Mouse (Mus musculus) ES-Bruce4 (cell line): ENCODE results near the gene Gjc1.

ENCODE experiments used
- CTCF ChIP-seq: IDR thresholded peaks from one replicate; pipeline ENCODE4 v1.8.1; 2011; ENCODE audit warnings: low read depth, low read length
- EP300 ChIP-seq: IDR thresholded peaks from 2 replicates; pipeline ENCODE4 v1.6.1; 2011; ENCODE audit warnings: low read depth, low read length; ENCODE audit not compliant: insufficient read depth
- POLR2A ChIP-seq: IDR thresholded peaks from one replicate; pipeline ENCODE4 v1.8.1; 2011; ENCODE audit warnings: low read length; ENCODE audit not compliant: insufficient read depth

DNA sequence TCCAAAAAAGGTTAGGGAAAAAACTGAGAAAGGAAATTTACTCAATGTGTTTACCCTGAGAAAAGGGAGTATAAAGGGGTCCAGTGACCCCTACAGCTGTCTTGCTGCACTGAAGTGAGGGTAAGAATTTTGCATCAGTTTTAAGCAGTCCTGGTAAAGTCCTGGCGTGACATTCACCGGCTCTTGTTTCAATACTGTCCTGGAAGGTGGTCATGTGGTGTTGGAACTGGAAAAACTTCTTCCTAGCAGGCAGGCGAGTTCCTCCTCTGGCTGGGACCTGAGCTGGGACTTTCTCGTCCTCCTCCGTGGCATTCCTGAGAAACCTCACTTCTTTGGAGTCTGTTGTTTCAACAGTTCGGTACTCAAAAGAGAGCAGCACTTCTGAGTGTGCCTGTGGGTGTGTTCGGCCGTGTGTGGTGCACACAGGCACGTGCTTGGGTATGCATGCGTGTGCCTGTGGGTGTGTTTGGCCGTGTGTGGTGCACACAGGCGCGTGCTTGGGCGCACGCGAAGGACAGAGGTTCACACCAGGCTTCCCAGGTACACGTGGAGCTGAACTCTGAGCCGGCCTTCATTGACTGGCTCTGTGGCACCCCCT, 13.3 kb upstream of the Gjc1 start:
- TF ChIP-seq CTCF (no peak), POLR2A (no peak), EP300 (no peak)
